Mouse (Mus musculus) CH12.LX (cell line): ENCODE data around the gene Grrp1.

Source experiments
- CHD1 ChIP-seq: IDR thresholded peaks from 2 replicates; pipeline ENCODE4 v1.6.1; 2012; ENCODE audit warnings: low read depth, low read length, improper control_type of control experiment, inconsistent platforms
- CTCF ChIP-seq, 2 experiments: IDR thresholded peaks in 1 of 2; conservative IDR thresholded peaks in 1 of 2; 2 replicates each; pipeline ENCODE4 v1.5.1; 2011 to 2012; ENCODE audit warnings: low read depth in 2 of 2, low read length in 2 of 2, improper control_type of control experiment in 1 of 2, inconsistent platforms in 1 of 2, mild to moderate bottlenecking in 1 of 2, moderate library complexity in 1 of 2
- MXI1 ChIP-seq: IDR thresholded peaks from 2 replicates; pipeline ENCODE4 v1.6.1; 2011; ENCODE audit warnings: mild to moderate bottlenecking, low read depth, low read length, improper control_type of control experiment
- POLR2A ChIP-seq: IDR thresholded peaks from 2 replicates; pipeline ENCODE4 v1.6.1; 2011; ENCODE audit warnings: low read depth, mild to moderate bottlenecking, improper control_type of control experiment, low read length
- ZC3H11A ChIP-seq: IDR thresholded peaks from 2 replicates; pipeline ENCODE4 v1.6.1; 2012; ENCODE audit warnings: low read depth, mild to moderate bottlenecking, inconsistent platforms, low read length, improper control_type of control experiment

DNA sequence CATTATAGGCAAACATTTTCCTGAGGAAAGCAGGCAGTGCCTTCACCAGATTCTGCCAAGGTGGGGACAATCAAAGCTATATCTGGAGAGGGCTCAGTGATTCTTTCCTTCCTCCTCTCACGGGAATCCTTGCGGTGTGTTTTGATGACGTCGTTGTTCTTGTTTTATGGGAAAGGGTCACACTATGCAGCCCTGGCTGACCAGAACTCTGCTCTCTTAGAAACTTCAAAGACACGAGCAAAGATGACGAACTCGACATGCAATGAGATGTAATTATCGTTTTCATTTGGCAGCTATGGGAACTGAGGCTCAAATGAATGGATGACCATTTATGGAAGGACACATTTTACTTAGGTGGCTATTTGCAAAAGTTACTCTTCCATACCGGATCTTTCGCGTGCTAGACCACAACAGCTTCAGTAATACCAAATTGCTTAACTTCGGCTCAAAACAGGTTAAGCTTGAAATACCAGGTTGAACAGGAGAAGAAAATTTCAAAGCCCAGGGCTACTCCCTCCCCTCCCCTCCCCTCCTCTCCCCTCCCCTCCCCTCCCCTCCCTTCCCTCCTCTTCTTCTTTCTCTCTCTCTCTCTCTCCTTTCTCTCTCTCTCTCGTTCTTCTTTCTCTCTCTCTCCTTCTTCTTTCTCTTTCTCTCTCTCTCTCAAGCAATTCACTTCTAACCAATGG is 19.0 kb upstream of the Grrp1 start:
- TF ChIP-seq ZC3H11A (no peak), CTCF (conservative IDR thresholded peaks at IDR 0.05 in 1 of 2, IDR thresholded peaks at IDR 0.05 in 1 of 2; ENCODE audit: low read depth in 2 of 2, low read length in 2 of 2) (no peak), CHD1 (no peak), POLR2A (no peak), MXI1 (no peak)
